Mouse (Mus musculus): ENCODE measurements at regions not wholly inside any gene's neighbourhood (a gene's known extent, or its start where the extent isn't known, plus 50 kb on each side); places are given as distances from the start of the nearest gene placed in this dataset.

DNA sequence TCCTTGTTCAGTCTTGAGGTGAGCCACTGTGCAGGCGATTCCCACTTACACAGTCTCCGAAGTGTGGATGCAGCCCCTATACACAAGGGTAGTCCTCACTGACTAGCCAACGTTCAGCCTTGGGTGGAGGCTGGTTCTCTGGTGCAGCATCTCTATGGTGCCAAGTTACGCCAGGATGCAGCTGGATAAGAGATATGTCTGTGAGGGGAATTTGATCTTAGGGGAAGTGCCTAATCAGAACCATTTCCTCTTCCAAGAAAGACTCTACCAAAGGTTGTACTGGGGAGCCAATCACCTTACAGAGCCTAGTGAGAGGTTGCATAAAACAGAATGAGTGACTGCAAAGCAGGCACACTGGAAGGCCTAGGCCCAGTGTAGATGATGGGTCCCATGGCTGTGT, 71.0 kb upstream of the Kcnk2 start:
- DNase-seq = no peak

DNA sequence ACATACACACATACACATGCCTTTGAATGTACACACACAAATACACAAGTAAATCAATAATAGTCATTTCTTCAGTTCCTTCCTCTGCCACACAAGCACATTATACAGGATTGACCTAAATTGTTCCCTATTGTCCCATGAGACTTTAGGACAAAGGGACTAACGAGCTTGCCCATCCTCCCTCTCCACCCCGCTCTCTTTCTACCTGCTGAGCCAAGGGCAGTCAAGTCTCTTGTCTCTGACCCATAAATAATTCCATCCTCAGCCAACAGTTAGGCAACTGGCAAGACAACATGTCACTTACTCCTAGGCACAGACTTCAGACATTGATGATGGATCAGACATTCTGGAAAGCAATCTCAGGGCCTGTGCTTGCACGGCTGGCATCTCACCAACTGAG, 56.3 kb upstream of the Kcnk2 start:
- DNase-seq = no peak

All from adrenal gland, adult 2 months (tissue).